Mouse (Mus musculus): Measurements from ENCODE around the gene Elovl6.
A peak's percentile ranks its signal among the peaks of the same experiment; 100 is the strongest.

DNA sequence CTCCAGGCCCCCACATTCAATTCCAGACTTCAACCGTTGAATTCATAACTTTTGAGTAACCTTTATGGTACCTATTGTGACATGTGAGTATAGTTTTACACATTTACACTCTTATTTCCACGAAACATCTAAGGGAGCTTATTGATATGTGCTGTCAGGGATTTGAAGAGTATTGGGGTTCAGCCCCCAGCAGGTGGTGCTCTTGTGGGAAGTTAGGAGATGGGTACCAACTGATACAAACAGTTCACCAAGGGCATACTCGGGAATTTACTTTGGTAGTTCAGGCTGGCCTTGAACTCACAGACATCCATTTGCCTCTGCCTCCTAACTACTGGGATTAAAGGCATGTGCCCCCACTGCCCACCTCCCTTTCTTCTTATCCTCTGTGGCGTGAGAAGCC lies 11.7 kb upstream of the Elovl6 start:
- peak; percentile 25 for TF ChIP-seq CTCF (IDR thresholded peaks at IDR 0.05; ENCODE audit: extremely low read depth, insufficient read depth, low read length)
- no peak for TF ChIP-seq POLR2A (IDR thresholded peaks at IDR 0.05; ENCODE audit: extremely low read depth, insufficient read depth, low read length)

Measured in cortical plate, adult 2 months (tissue).